Mouse (Mus musculus): ENCODE measurements around the gene Zhx3. TPM values are rescaled to one million over a fixed set of nuclear protein-coding genes. Genes with fewer than 3 reads are reported as not detected.

The Zhx3 gene
- polyA plus RNA-seq, 1 experiment: 43.0 TPM

GRCm38 (mm10) chr2:160744823-160745210 is 128.0 kb downstream of the Zhx3 start:
- H3K4me1 ChIP-seq (ENCODE audit: control insufficient read depth, insufficient read depth, low read length): peaks cover 9% of the 10 kb centered on the region
- TF ChIP-seq POLR2A (IDR thresholded peaks at IDR 0.05; ENCODE audit: control insufficient read depth, low read depth, low read length): no peak
- no peak for TF ChIP-seq CTCF (IDR thresholded peaks at IDR 0.05; ENCODE audit: control insufficient read depth, insufficient read depth, insufficient replicate concordance, low read depth, low read length)
- no peak overlapping the region for H3K4me3 ChIP-seq (ENCODE audit: control insufficient read depth, low read depth, low read length)
- no peak overlapping the region for H3K27ac ChIP-seq (ENCODE audit: control insufficient read depth, insufficient read depth, low read depth, low read length)
- no peaks in the 10 kb centered on the region for H3K27me3 ChIP-seq (ENCODE audit: control insufficient read depth, insufficient read depth, low read length)
- H3K36me3 ChIP-seq (ENCODE audit: control insufficient read depth, insufficient read depth, low read length): no peaks in the 10 kb centered on the region; the same call in none of the 2 replicates

GRCm38 (mm10) chr2:160744040-160744822 is 128.6 kb downstream of the Zhx3 start:
- no peak for TF ChIP-seq CTCF (IDR thresholded peaks at IDR 0.05; ENCODE audit: control insufficient read depth, insufficient read depth, insufficient replicate concordance, low read depth, low read length)
- no peak for TF ChIP-seq POLR2A (IDR thresholded peaks at IDR 0.05; ENCODE audit: control insufficient read depth, low read depth, low read length)
- Histone ChIP-seq H3K4me1 (ENCODE audit: control insufficient read depth, insufficient read depth, low read length) (peaks cover 9% of the 10 kb centered on the region), H3K36me3 (ENCODE audit: control insufficient read depth, insufficient read depth, low read length) (no peaks in the 10 kb centered on the region; the same call in none of the 2 replicates), H3K27me3 (ENCODE audit: control insufficient read depth, insufficient read depth, low read length) (no peaks in the 10 kb centered on the region), H3K27ac (ENCODE audit: control insufficient read depth, insufficient read depth, low read depth, low read length) (no peak overlapping the region), H3K4me3 (ENCODE audit: control insufficient read depth, low read depth, low read length) (no peak overlapping the region)

- no peak for TF ChIP-seq CTCF (IDR thresholded peaks at IDR 0.05; ENCODE audit: control insufficient read depth, insufficient read depth, insufficient replicate concordance, low read depth, low read length)
- no peak for TF ChIP-seq POLR2A (IDR thresholded peaks at IDR 0.05; ENCODE audit: control insufficient read depth, low read depth, low read length)
- Histone ChIP-seq H3K36me3 (ENCODE audit: control insufficient read depth, insufficient read depth, low read length) (no peaks in the 10 kb centered on the region), H3K4me1 (ENCODE audit: control insufficient read depth, insufficient read depth, low read length) (peaks cover 8% of the 10 kb centered on the region), H3K4me3 (ENCODE audit: control insufficient read depth, low read depth, low read length) (peak overlapping the region; percentile 37), H3K27me3 (ENCODE audit: control insufficient read depth, insufficient read depth, low read length) (no peaks in the 10 kb centered on the region), H3K27ac (ENCODE audit: control insufficient read depth, insufficient read depth, low read depth, low read length) (no peak overlapping the region)
These were observed 130.6 kb downstream of the Zhx3 start for GRCm38 (mm10) chr2:160742161-160742609.

DNA sequence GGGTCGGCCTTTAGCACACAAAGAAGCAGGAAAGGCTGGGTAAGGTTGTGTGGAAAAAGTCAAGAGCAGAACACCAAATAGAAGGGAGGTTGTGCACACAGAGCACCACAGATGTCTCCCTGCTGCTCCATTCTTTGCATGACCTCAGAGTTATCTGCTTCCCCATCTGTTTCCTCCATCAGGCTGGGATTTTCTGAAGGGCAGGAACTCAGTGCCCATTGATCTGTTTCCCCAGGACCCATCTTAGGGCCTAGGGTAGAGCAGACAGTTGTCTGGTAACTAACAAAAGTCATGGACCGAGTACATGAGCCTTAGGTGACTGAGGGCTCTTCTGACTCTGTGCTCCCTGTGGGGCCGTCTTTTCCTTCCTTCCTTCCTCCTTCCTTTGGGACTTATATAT is 131.2 kb downstream of the Zhx3 start:
- Histone ChIP-seq H3K4me1 (ENCODE audit: control insufficient read depth, insufficient read depth, low read length) (peaks cover 2% of the 10 kb centered on the region; the same call in 1 of the 2 replicates), H3K27me3 (ENCODE audit: control insufficient read depth, insufficient read depth, low read length) (no peaks in the 10 kb centered on the region), H3K36me3 (ENCODE audit: control insufficient read depth, insufficient read depth, low read length) (no peaks in the 10 kb centered on the region), H3K27ac (ENCODE audit: control insufficient read depth, insufficient read depth, low read depth, low read length) (no peak overlapping the region), H3K4me3 (ENCODE audit: control insufficient read depth, low read depth, low read length) (no peak overlapping the region)
- TF ChIP-seq POLR2A (IDR thresholded peaks at IDR 0.05; ENCODE audit: control insufficient read depth, low read depth, low read length) (no peak), CTCF (IDR thresholded peaks at IDR 0.05; ENCODE audit: control insufficient read depth, insufficient read depth, insufficient replicate concordance, low read depth, low read length) (no peak)

DNA sequence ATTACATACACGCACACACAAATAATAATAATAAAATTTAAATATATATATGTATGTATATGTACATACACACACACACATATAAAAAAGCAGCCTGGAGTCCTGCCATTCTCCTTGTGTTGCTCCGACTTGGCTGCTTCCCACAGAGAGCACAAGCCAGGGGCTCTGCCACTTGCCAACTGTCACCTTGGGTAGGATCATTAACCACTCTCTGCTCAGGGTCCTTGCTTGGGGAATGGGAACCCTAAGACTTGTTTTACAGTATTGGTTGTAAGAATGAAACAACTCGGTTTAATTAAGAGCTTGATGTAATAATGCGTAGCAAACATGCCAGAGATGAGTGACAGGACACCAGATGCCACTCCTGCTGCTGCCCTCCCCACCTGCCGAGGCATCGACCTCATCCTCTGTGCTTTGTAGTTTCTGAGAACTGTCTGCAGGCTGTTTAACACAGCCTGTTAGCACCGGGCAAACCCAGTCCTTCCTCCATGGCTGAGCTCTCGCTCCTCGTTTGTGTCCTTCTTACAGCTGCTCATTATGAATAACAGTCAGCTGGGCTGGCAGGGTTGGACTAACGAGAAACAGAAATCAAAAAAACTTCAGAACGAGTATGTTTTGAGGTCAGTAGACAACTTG is 132.2 kb downstream of the Zhx3 start:
- Histone ChIP-seq H3K27me3 (ENCODE audit: control insufficient read depth, insufficient read depth, low read length) (no peaks in the 10 kb centered on the region), H3K27ac (ENCODE audit: control insufficient read depth, insufficient read depth, low read depth, low read length) (no peak overlapping the region), H3K4me1 (ENCODE audit: control insufficient read depth, insufficient read depth, low read length) (peaks cover 2% of the 10 kb centered on the region; the same call in 1 of the 2 replicates), H3K4me3 (ENCODE audit: control insufficient read depth, low read depth, low read length) (no peak overlapping the region), H3K36me3 (ENCODE audit: control insufficient read depth, insufficient read depth, low read length) (no peaks in the 10 kb centered on the region)
- TF ChIP-seq POLR2A (IDR thresholded peaks at IDR 0.05; ENCODE audit: control insufficient read depth, low read depth, low read length): no peak
- no peak for TF ChIP-seq CTCF (IDR thresholded peaks at IDR 0.05; ENCODE audit: control insufficient read depth, insufficient read depth, insufficient replicate concordance, low read depth, low read length)

DNA sequence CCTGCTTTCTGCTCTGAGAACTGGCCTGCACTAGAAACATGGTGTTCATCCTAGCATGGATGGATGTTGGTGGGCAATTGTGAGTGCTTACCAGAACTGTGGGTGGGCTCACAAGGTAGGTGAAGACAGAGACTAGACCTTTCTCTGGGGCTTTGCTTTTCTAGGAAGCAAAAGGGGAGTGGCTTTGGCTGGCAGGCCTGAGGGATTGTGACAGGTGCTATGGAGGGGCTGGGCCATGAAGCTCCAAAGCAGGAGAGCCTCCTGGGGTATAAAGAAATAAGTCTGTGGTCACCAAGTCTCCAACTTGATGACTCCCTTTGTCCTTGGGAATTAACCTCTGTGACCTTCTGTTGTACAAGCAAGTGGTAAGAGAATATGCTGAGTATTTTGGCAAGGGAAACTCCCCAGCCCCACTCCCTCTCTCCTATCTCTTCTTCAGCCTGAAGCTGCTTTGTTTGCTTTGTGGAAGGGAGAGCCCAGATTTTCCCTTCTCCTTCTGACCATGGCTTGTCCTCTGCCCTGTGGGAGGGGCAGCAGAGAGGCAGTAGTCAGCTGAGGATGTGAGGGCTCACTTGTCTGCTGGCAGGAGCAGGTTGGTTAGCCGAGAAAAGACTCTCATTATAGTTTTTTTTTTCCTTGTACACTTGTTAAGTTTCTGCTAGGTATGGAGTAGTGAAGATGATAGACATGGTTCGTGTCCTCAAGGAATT is 133.0 kb downstream of the Zhx3 start:
- Histone ChIP-seq H3K27me3 (ENCODE audit: control insufficient read depth, insufficient read depth, low read length) (no peaks in the 10 kb centered on the region), H3K36me3 (ENCODE audit: control insufficient read depth, insufficient read depth, low read length) (no peaks in the 10 kb centered on the region), H3K4me3 (ENCODE audit: control insufficient read depth, low read depth, low read length) (no peak overlapping the region), H3K27ac (ENCODE audit: control insufficient read depth, insufficient read depth, low read depth, low read length) (no peak overlapping the region), H3K4me1 (ENCODE audit: control insufficient read depth, insufficient read depth, low read length) (peaks cover 2% of the 10 kb centered on the region; the same call in 1 of the 2 replicates)
- TF ChIP-seq POLR2A (IDR thresholded peaks at IDR 0.05; ENCODE audit: control insufficient read depth, low read depth, low read length) (no peak), CTCF (IDR thresholded peaks at IDR 0.05; ENCODE audit: control insufficient read depth, insufficient read depth, insufficient replicate concordance, low read depth, low read length) (no peak)

DNA sequence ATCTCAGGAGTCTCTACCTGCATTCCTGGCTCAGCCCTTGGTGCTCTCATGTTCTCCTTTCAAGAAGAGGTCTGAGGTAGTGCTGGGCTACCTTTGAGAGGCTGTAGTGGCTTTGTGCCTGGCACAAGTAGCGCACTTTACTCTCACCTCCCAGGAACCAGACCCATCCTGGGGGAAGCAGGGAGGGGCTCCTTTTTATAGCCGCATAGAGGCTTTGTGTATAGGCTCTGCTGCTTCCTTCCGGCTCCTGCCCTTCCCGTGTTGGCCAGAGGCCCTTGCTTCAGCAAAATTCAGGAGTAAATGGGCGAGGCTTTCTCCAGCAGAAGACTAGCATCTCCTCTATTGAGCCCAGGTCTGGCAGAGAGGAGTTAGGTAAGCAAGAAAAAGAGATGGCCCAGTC is 134.4 kb downstream of the Zhx3 start:
- no peaks in the 10 kb centered on the region for H3K36me3 ChIP-seq (ENCODE audit: control insufficient read depth, insufficient read depth, low read length)
- TF ChIP-seq POLR2A (IDR thresholded peaks at IDR 0.05; ENCODE audit: control insufficient read depth, low read depth, low read length): no peak
- TF ChIP-seq CTCF (IDR thresholded peaks at IDR 0.05; ENCODE audit: control insufficient read depth, insufficient read depth, insufficient replicate concordance, low read depth, low read length): no peak
- H3K4me3 ChIP-seq (ENCODE audit: control insufficient read depth, low read depth, low read length): no peak overlapping the region
- 0 out of 2 replicates have a peak, but pooled peaks cover 2% of the 10 kb centered on the region for H3K4me1 ChIP-seq (ENCODE audit: control insufficient read depth, insufficient read depth, low read length)
- H3K27ac ChIP-seq (ENCODE audit: control insufficient read depth, insufficient read depth, low read depth, low read length): no peak overlapping the region
- H3K27me3 ChIP-seq (ENCODE audit: control insufficient read depth, insufficient read depth, low read length): no peaks in the 10 kb centered on the region

All from testis, adult 2 months (tissue).